Mouse (Mus musculus) heart, embryonic 10.5 days (tissue): Measurements from ENCODE around the gene Pdgfra. TPM values are rescaled to one million over a fixed set of nuclear protein-coding genes. Genes with fewer than 3 reads are reported as not detected.

Source experiments
- DNase-seq: peaks from one replicate; pipeline ENCODE4 v3.0.0-alpha.2; 2017; ENCODE audit warnings: low spot score
- H3K27ac ChIP-seq: fragments of 300-500 bp; sonication (generic); 2 replicates; pipeline ENCODE4 v1.5.1; 2016; ENCODE audit warnings: mild to moderate bottlenecking
- H3K27me3 ChIP-seq: fragments of 300-500 bp; sonication (generic); 2 replicates; pipeline ENCODE4 v1.6.1; 2016; ENCODE audit warnings: mild to moderate bottlenecking; ENCODE audit not compliant: poor library complexity, insufficient read depth, severe bottlenecking
- H3K36me3 ChIP-seq: fragments of 300-500 bp; sonication (generic); 2 replicates; pipeline ENCODE4 v1.6.1; 2016; ENCODE audit warnings: mild to moderate bottlenecking, moderate library complexity
- H3K4me1 ChIP-seq: fragments of 300-500 bp; sonication (generic); 2 replicates; pipeline ENCODE4 v1.6.1; 2016; ENCODE audit warnings: mild to moderate bottlenecking
- H3K4me3 ChIP-seq: fragments of 300-500 bp; sonication (generic); 2 replicates; pipeline ENCODE4 v1.5.1; 2016; ENCODE audit warnings: mild to moderate bottlenecking, moderate library complexity
- H3K9me3 ChIP-seq: fragments of 300-500 bp; sonication (generic); 2 replicates; pipeline ENCODE4 v1.6.1; 2016; ENCODE audit warnings: mild to moderate bottlenecking, moderate library complexity
- WGBS: fragments of 180-500 bp; shearing (Covaris S2); methylation state at CpG from one replicate; pipeline ENCODE4 v1.1.7; 2016; 5-methylcytosine and 5-hydroxymethylcytosine counted together
- polyA plus RNA-seq: library from polyadenylated mRNA; unstranded; fragments of >200 nt; fragmentation: Nextera tagmentation; extraction: Ambion mirVana; gene quantifications from 2 replicates; pipeline ENCODE4 v1.2.1, GENCODE M21; 2016

Gene Pdgfra
- polyA plus RNA-seq, 1 experiment from 2014 or later = 37.4 TPM

DNA sequence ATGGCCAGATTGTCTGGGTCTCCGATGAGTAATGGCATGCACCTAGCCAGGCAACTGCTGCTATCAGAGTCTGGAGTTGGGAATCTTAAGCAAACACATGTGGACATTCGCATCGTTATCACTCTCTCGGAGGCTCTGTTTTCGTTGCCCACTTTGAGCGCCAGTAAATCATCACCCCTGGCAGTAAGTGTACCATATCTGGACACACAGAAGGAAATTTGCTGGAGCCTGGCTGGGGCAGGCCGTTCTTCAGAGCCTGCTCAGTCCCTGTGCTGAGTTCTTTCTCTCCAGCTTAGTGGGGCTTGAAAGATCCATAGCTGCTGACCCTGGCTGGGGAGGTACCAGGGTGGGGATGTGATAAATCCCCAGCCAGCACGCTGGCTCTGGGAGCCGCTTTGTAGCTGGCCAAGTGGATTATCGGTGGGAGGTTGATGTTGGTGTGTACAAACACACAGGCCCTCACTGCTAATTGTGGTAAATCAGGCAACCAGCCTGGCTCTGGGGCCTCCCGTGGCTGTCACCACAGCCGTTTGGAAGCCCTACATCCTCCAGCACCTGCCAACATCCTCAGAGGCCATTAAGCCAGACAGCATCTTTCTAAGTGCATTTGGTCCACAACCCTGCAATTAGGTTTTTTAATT is 8.6 kb downstream of the Pdgfra start:
- peaks cover 26% of the 10 kb centered on the region for H3K36me3 ChIP-seq
- DNase-seq = no peak
- H3K4me3 ChIP-seq = no peak overlapping the region
- 30% methylated on average over 12 of the region's 12 CpGs for WGBS
- H3K27ac ChIP-seq = no peak overlapping the region
- peaks cover 14% of the 10 kb centered on the region for H3K4me1 ChIP-seq
- no peaks in the 10 kb centered on the region for H3K9me3 ChIP-seq
- H3K27me3 ChIP-seq = no peaks in the 10 kb centered on the region

DNA sequence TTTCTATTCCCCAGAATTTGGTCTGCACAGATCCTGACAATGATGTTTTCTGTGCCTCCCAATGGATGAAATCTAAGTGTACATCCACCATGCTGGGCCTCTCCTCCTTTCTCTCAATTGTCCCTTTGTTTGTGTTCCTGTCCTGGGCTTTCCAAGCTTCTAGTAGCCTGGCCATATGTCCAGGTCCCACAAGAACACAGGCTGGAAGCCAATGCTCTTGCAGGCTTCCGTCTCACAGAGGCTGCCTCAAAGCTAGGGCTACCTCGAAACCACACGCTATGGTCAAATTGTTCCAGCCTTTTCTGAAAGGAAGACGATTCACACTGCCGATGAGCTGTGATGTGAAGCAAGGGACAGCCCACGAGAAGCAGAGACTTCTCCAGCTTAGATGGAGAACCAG is 9.5 kb downstream of the Pdgfra start:
- WGBS = 89% methylated on average over 6 of the region's 6 CpGs
- Histone ChIP-seq H3K36me3 (peaks cover 33% of the 10 kb centered on the region), H3K27ac (no peak overlapping the region), H3K4me1 (peaks cover 13% of the 10 kb centered on the region), H3K4me3 (no peak overlapping the region), H3K27me3 (no peaks in the 10 kb centered on the region), H3K9me3 (no peaks in the 10 kb centered on the region)
- no peak for DNase-seq

DNA sequence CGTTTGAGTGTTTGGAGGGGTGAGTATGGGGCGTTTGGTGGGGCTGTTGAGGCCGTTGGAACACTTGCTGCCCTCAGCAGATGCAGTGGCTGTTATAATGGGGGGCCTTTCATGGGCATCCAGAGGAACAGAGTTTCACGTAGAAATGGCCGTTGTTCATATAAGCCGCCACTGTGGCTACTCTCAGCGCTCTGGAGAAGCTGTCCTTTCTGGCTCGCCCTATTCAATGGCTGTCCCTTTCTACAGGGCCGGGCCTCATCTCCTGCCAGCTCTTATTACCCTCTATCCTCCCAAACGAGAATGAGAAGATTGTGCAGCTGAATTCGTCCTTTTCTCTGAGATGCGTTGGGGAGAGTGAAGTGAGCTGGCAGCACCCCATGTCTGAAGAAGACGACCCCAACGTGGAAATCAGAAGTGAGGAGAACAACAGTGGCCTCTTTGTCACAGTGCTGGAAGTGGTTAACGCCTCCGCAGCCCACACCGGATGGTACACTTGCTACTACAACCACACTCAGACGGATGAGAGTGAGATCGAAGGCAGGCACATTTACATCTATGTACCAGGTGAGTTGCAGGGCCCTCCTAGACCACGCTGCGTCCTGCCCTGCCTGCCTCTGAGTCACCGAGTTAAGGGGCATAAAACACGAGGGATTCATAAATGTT is 11.3 kb downstream of the Pdgfra start:
- H3K27ac ChIP-seq = no peak overlapping the region
- H3K4me3 ChIP-seq = no peak overlapping the region
- no peaks in the 10 kb centered on the region for H3K27me3 ChIP-seq
- DNase-seq = no peak
- H3K9me3 ChIP-seq = no peaks in the 10 kb centered on the region
- peaks cover 46% of the 10 kb centered on the region for H3K36me3 ChIP-seq
- peaks cover 11% of the 10 kb centered on the region for H3K4me1 ChIP-seq
- WGBS = 86% methylated on average over 23 of the region's 23 CpGs

DNA sequence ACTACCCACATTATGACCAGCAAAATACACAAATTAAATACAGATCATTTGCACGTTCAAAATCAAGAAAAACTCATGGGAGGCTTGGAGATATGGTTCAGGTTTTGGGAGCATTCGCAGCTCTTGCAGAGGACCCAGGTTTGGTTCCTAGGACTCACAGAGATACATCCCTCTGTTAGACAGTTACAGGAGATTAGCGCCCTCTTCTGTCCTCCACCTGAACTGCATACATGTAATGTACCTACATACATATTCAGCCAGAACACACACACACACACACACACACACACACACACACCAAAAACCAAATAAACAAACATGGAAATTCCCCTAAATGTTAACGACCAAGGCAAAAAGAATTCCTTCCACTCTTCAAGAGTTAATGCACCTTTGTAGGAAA is 12.6 kb downstream of the Pdgfra start:
- no peaks in the 10 kb centered on the region for H3K9me3 ChIP-seq
- 75% methylated on average over 4 of the region's 4 CpGs for WGBS
- DNase-seq = no peak
- peaks cover 50% of the 10 kb centered on the region for H3K36me3 ChIP-seq
- no peak overlapping the region for H3K4me3 ChIP-seq
- no peak overlapping the region for H3K27ac ChIP-seq
- no peaks in the 10 kb centered on the region for H3K27me3 ChIP-seq
- peaks cover 11% of the 10 kb centered on the region for H3K4me1 ChIP-seq

DNA sequence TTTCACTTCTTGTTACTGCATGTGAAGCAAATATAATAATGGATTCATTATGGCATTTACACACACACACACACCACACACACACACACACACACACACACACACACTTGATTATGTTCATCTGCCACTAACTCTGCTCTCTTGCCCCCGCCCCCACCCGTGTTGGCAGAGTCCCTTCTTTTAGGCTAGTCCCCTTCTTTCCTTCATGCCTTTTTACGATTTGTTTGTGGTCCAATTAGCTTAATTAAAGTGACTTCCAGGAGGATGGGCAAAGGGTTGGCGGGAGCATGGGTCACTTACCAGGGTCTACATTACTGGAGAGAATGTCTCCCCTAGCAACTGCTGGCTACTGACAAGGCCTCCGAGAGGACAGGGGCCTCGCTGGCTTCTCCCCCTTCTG is 17.7 kb downstream of the Pdgfra start:
- no peak overlapping the region for H3K27ac ChIP-seq
- 85% methylated on average over 6 of the region's 6 CpGs for WGBS
- peaks cover 69% of the 10 kb centered on the region for H3K36me3 ChIP-seq
- no peak overlapping the region for H3K4me3 ChIP-seq
- no peaks in the 10 kb centered on the region for H3K27me3 ChIP-seq
- no peaks in the 10 kb centered on the region for H3K9me3 ChIP-seq
- no peaks in the 10 kb centered on the region for H3K4me1 ChIP-seq
- no peak for DNase-seq

DNA sequence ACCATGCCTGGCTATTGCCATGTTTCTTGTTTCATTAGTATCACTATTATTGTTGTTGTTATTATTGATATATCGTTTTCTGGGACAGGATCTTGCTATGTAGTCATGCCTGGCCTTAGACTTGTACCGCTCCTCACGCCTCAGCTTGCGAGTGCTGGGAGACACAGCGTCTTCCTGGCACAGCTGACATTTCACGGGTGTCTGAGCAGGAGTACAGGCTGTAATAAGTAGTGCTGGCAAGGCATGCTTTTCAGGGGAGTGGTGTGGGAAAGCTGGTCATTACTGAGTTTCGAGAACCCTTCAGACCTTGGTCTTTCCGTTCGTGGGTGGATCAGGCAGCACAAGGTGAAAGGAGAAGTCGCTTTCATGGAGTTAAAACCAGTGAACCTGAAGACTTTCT is 19.8 kb downstream of the Pdgfra start:
- 83% methylated on average over 10 of the region's 10 CpGs for WGBS
- H3K9me3 ChIP-seq = no peaks in the 10 kb centered on the region
- no peaks in the 10 kb centered on the region for H3K27me3 ChIP-seq
- H3K4me1 ChIP-seq = no peaks in the 10 kb centered on the region
- no peak overlapping the region for H3K27ac ChIP-seq
- H3K4me3 ChIP-seq = no peak overlapping the region
- DNase-seq = no peak
- peaks cover 65% of the 10 kb centered on the region for H3K36me3 ChIP-seq

DNA sequence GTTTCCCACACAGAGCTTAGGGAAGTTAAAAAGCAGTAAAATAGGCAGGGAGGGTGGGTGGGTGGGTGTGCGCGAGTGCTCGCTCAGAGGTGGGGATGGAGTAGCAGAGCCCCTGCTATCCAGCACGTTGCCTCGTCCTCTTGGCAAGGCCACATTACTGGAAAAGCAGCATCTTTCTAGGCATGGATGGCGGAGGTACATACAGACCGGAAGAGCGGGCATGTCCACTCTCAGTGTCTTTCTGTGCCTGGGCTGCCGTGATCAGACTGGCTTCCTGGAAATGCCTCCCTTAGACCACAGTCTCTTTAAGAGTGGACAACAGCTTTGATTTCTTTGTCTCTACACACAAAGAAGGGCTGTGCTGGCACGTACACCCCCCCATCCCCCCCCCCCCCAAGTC is 27.2 kb downstream of the Pdgfra start:
- peaks cover 71% of the 10 kb centered on the region for H3K36me3 ChIP-seq
- no peak overlapping the region for H3K27ac ChIP-seq
- H3K27me3 ChIP-seq = no peaks in the 10 kb centered on the region
- DNase-seq = no peak
- H3K9me3 ChIP-seq = no peaks in the 10 kb centered on the region
- no peak overlapping the region for H3K4me3 ChIP-seq
- 0 out of 2 replicates have a peak, but pooled peaks cover 5% of the 10 kb centered on the region for H3K4me1 ChIP-seq
- 85% methylated on average over 10 of the region's 10 CpGs for WGBS

DNA sequence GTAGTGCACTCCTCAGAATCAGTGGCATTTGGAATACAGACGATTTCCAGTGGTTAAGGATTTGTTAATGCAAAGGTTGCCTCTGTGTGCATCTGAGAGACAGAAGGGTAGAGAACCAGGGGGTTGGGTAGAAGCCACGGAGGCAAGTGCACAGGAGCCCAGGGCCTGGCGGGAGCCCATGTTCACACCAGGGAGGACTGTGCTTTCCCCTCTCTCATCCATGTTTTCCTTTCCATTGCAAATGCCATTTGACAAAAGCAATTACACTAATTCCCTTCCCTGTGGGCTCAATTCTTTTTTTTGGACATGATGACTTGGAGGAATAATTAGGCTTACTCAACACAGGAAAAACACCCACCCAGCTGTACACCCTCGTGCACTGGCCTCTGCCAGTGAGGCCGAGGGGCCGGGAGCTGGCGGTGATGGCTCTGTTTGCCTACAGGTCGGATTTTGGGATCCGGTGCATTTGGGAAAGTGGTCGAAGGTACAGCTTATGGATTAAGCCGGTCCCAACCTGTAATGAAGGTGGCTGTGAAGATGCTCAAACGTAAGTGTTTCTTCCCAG is 27.7 kb downstream of the Pdgfra start:
- WGBS = 85% methylated on average over 12 of the region's 12 CpGs
- Histone ChIP-seq H3K36me3 (peaks cover 67% of the 10 kb centered on the region), H3K4me3 (no peak overlapping the region), H3K27me3 (no peaks in the 10 kb centered on the region), H3K4me1 (0 out of 2 replicates have a peak, but pooled peaks cover 5% of the 10 kb centered on the region), H3K9me3 (no peaks in the 10 kb centered on the region), H3K27ac (no peak overlapping the region)
- DNase-seq = no peak

DNA sequence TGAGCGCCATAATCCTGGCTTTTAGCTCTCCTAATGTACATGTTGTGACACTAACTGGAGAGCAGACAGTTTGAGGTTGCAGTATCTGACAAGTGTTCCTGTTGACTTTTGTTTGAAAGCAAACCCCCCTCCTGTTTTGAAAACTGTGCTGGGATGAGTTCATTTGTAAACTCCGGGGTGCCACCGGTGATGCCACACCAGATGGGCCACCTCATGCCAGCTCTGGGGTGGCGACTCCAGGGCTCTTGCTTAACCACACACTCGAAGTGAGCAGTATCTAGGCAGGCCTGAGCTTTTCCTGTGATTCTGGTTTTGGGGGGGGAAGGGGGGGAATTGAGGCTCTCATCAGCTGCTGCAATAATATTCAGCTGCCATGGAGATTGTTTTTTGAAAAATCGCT is 31.6 kb downstream of the Pdgfra start:
- 82% methylated on average over 6 of the region's 6 CpGs for WGBS
- no peak for DNase-seq
- 0 out of 2 replicates have a peak, but pooled peaks cover 5% of the 10 kb centered on the region for H3K4me1 ChIP-seq
- H3K36me3 ChIP-seq = peaks cover 67% of the 10 kb centered on the region
- no peak overlapping the region for H3K4me3 ChIP-seq
- no peak overlapping the region for H3K27ac ChIP-seq
- no peaks in the 10 kb centered on the region for H3K27me3 ChIP-seq
- no peaks in the 10 kb centered on the region for H3K9me3 ChIP-seq

DNA sequence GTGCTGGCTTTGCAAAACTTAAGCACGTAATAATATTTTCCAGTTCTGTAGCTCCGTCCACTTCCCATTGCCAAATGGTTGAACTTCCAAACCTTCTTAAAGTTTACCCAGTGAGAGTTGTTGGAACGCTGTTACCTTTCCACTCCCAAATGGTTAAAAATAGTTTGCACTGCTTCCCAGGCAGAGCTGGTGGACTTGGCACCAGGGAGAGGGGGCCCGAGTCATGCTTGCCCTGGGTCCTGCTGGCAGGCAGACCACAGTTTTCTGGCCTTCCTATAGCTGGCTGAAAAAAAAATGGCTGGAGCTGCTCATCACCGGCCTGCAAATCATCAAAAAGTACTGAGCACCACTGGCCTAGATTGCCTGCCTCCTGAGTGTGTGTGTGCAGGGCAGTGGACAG is 32.0 kb downstream of the Pdgfra start:
- H3K9me3 ChIP-seq = no peaks in the 10 kb centered on the region
- no peaks in the 10 kb centered on the region for H3K27me3 ChIP-seq
- H3K27ac ChIP-seq = no peak overlapping the region
- 76% methylated on average over 5 of the region's 5 CpGs for WGBS
- H3K4me3 ChIP-seq = no peak overlapping the region
- H3K4me1 ChIP-seq = 0 out of 2 replicates have a peak, but pooled peaks cover 5% of the 10 kb centered on the region
- DNase-seq = no peak
- H3K36me3 ChIP-seq = peaks cover 67% of the 10 kb centered on the region

DNA sequence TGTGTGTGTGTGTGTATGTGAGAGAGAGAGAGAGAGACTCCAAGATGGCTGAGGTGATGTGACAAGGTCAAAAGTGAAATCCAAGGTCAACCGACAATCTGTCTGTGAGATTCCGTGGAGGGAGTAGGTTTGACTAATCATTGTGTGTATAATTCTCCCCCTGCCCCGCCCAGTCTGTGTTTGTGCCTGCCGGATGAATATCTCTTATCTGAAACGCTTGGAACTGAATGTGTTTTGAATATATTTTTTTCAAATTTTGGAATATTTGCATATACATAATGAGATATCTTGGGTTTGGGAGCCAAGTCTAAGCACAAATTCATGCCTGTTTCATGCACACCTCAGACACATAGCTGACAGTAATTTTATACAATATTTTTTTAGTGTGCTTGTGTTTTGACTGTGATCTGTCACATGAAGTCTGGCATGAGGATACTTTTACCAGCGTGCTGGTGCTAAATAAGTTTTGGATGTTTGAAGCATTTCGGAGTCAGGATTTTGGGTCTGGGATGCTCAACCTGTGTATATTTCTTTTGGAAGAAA is 32.7 kb downstream of the Pdgfra start:
- no peak for DNase-seq
- Histone ChIP-seq H3K27ac (no peak overlapping the region), H3K4me3 (no peak overlapping the region), H3K27me3 (no peaks in the 10 kb centered on the region), H3K9me3 (no peaks in the 10 kb centered on the region), H3K36me3 (peaks cover 68% of the 10 kb centered on the region), H3K4me1 (0 out of 2 replicates have a peak, but pooled peaks cover 5% of the 10 kb centered on the region)
- 77% methylated on average over 7 of the region's 7 CpGs for WGBS

DNA sequence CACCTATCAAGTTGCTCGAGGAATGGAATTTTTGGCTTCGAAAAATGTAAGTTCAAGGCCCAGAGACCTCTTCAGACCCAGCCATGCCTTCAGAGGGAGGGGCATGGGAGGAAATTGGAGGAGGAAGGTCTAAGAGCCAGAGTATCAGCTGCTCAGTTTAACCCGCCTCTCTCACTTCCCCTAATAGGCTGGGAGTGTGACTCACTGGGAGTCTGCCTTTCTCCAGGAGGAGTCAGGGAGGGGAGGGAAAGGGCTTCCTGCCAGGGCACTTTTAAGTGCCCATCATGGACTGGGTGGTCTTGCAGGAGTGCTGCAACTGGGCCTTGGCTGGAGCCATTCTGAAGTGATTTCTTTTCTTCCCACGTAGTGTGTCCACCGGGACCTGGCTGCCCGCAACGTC is 33.5 kb downstream of the Pdgfra start:
- H3K4me1 ChIP-seq = 0 out of 2 replicates have a peak, but pooled peaks cover 5% of the 10 kb centered on the region
- H3K36me3 ChIP-seq = peaks cover 68% of the 10 kb centered on the region
- no peak overlapping the region for H3K4me3 ChIP-seq
- H3K27me3 ChIP-seq = no peaks in the 10 kb centered on the region
- DNase-seq = no peak
- H3K27ac ChIP-seq = no peak overlapping the region
- WGBS = 83% methylated on average over 7 of the region's 7 CpGs
- no peaks in the 10 kb centered on the region for H3K9me3 ChIP-seq

DNA sequence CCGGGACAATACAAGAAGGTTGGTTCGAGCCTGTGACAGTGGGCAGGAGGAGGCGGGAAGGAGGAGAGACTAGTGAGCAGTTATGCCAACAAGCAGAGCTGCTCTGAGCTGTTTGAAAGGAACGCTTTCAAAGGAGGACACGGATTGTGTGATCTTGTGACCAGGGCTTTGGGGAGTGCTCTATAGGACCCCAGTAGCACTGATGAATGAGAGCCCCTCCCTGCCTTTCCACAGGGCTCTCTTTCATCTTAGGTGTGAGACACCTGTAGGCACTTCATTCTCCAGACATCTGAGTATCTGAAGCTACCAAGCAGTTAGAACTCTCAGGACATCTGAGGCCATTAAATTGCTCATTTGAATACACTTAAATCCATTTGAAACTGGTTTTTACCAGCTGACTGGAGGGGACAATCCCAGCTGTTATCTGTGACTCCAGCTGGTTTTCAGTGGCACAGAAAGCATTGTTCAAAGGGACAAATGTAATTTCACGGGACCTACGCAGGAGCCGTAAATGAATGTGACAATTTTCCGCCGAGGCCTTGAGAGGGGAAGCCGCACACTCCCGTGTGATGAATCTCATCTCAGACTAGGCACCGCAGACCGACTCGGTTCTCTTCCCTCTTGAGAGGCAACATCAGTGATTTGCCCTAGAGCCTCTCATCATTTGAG is 37.4 kb downstream of the Pdgfra start:
- Histone ChIP-seq H3K27me3 (no peaks in the 10 kb centered on the region), H3K9me3 (no peaks in the 10 kb centered on the region), H3K36me3 (peaks cover 73% of the 10 kb centered on the region), H3K4me1 (no peaks in the 10 kb centered on the region), H3K27ac (no peak overlapping the region), H3K4me3 (no peak overlapping the region)
- WGBS = 84% methylated on average over 15 of the region's 15 CpGs
- DNase-seq = no peak
